Mouse (Mus musculus) liver, embryonic 14.5 days (tissue): Measurements from ENCODE around the gene Clcnkb.

ENCODE experiments used
- CTCF ChIP-seq: IDR thresholded peaks from 2 replicates; pipeline ENCODE4 v1.5.1; 2016; ENCODE audit warnings: antibody characterized with exemption, low read depth, control low read depth
- EP300 ChIP-seq: IDR thresholded peaks from 2 replicates; pipeline ENCODE4 v1.6.1; 2016; ENCODE audit warnings: antibody characterized with exemption, low read depth

DNA sequence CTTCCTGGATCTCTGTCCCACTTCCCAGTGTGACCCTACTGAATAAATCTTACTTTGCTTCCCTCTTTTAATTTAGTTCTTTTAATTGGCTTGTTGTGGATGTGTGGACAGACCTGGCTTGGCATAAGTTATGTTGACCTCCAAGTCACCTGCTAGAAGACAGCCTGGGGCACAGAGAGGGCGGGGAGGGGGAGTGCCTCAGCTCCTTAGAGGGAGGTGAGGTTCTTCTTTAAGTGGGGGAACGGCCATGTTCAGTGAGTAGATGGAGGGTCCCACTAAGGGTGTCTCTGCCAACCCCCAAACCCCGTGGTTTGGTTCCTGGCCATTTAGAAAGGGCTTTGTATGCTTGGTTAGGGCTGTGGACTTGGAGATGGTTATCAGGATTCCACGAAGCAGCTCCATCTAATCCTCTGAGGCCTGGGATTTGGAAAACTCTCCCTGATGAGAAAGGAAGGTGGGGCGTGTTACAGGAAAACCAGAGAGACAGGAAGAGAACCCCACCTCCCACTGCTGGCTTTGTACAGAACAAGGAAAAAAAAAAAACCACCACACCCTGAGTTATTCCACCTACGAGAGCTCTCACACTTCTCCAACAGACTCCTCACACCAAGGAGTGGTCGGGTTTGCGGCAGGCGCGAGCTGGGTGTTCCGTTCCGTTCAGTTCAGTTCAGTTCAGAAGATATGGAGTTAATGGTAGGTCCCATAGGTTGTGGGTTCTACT is 23.4 kb upstream of the Clcnkb start:
- no peak for TF ChIP-seq CTCF
- no peak for TF ChIP-seq EP300
